Mouse (Mus musculus) frontal cortex, adult (tissue): ENCODE results near the gene Fbxl21.

ENCODE experiments used
- ATAC-seq: cut with Nextera tagmentation; 2 replicates; pipeline ENCODE4 v1.9.2; 2017; ENCODE audit warnings: mild to moderate bottlenecking, moderate library complexity, mixed read lengths; ENCODE audit not compliant: low TSS enrichment

Fbxl21 gene

GRCm38 (mm10) chr13:56581961-56582434, 59.7 kb downstream of the Fbxl21 start:
- ATAC-seq = peak; percentile 64; the same call in 1 of the 2 replicates

- no peak for ATAC-seq
Observed at GRCm38 (mm10) chr13:56582720-56583119, 60.4 kb downstream of the Fbxl21 start.

DNA sequence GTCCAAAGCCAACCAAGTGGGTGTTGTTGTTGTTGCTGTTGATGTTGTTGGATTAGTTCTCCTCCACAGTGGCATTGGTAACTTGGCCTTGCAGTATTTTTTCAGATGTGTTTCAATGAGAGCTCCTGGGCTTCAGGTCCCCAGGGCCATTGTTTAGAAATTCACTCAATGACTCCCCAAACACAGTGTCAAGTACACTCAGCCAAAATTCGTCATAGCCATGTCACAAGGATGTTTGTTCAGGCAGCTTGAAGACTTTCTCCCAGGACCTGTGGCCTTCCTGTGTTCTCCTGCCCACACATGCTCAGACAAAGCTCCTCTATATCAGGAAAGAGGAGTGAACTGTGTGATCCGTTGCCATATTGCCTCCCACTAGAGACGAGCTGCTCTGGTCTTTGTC, 63.8 kb downstream of the Fbxl21 start:
- no peak for ATAC-seq
